In genomic region chr19:9931167-9931607, GRCm38 (mm10) we compare ENCODE assay signal across 7 mouse cellular contexts. TPM values are rescaled to one million over a fixed set of nuclear protein-coding genes. Genes with fewer than 3 reads are reported as not detected.
DNase-seq lines count a peak whose midpoint lies in the region; ATAC-seq lines count a peak whose summit lies in the region.
"Not testable (repeated sequence)": the region's sequence is repeated elsewhere in the genome, so short reads cannot be mapped to it uniquely, and the experiment has no call there.

No protein-coding gene starts in this region.

- peak; percentile 56 for DNase-seq in A20 (ENCODE audit: low read depth, low spot score)
- peak; percentile 53 for DNase-seq in layer of hippocampus, adult 9-11 months
- peak; percentile 41 to 49 for DNase-seq in lung, postnatal 4 days

- peak overlapping the region; percentile 47 for H3K27ac ChIP-seq in brown adipose tissue, adult 24 weeks (replicated peaks; ENCODE audit: low read depth, low read length)
- H3K27ac ChIP-seq in heart, embryonic 15.5 days, result peak overlapping the region; percentile 34; the same call in 1 of the 2 replicates
- peak overlapping the region; percentile 15; the same call in 1 of the 2 replicates for H3K27ac ChIP-seq in liver, embryonic 16.5 days (ENCODE audit: low read length)

- H3K27me3 ChIP-seq in heart, embryonic 15.5 days; liver, embryonic 16.5 days (ENCODE audit: control insufficient read depth, insufficient read depth, low read depth, low read length): not testable (repeated sequence)

- not testable (repeated sequence) for H3K4me2 ChIP-seq in heart, embryonic 15.5 days; liver, embryonic 16.5 days (ENCODE audit: low read depth, low read length)

- not testable (repeated sequence) for H3K9ac ChIP-seq in heart, embryonic 15.5 days; liver, embryonic 16.5 days (ENCODE audit: low read depth, low read length)

- H3K36me3 ChIP-seq in heart, embryonic 15.5 days; liver, embryonic 16.5 days (ENCODE audit: control insufficient read depth, insufficient read depth): not testable (repeated sequence)

- ATAC-seq in heart, embryonic 15.5 days (replicated peaks; ENCODE audit: insufficient number of reproducible peaks, insufficient read depth, low FRiP score, low read depth), result peak; percentile 43; the same call in 1 of the 2 replicates
- peak; percentile 76 for ATAC-seq in liver, embryonic 16.5 days (ENCODE audit: low read depth)
- ATAC-seq in neutrophil, adult 5-6 weeks (ENCODE audit: extremely low read depth, insufficient number of reproducible peaks, low FRiP score, poor library complexity, severe bottlenecking), result peak; percentile 93

- not testable (repeated sequence) for H3K9me3 ChIP-seq in heart, embryonic 15.5 days (replicated peaks); liver, embryonic 16.5 days (replicated peaks; ENCODE audit: control insufficient read depth, low read length)

- 39% methylated on average over 2 of the region's 2 CpGs for WGBS in heart, embryonic 15.5 days
- WGBS in liver, embryonic 16.5 days (ENCODE audit: insufficient replicate concordance), result 28% methylated on average over 2 of the region's 2 CpGs

- not testable (repeated sequence) for H3K4me1 ChIP-seq in brown adipose tissue, adult 24 weeks (ENCODE audit: control insufficient read depth, insufficient read depth, insufficient read length, low read length); heart, embryonic 15.5 days (replicated peaks); liver, embryonic 16.5 days (ENCODE audit: control insufficient read depth, low read depth, low read length)

- not testable (repeated sequence) for H3K4me3 ChIP-seq in brown adipose tissue, adult 24 weeks (ENCODE audit: insufficient read depth, low read depth, low read length); heart, embryonic 15.5 days; liver, embryonic 16.5 days (ENCODE audit: low read depth, low read length)

RNA-seq across cellular contexts. Expression of gene Incenp, which starts 31.8 kb away (rescaled TPM):
- 2.5 and 7.4 TPM in 2 replicates for polyA plus RNA-seq in brown adipose tissue, adult 24 weeks (2012; ENCODE audit: insufficient read depth, insufficient read length, missing spikeins)
- polyA plus RNA-seq in heart, embryonic 15.5 days (2015; fragmentation: Nextera tagmentation; extraction: Ambion mirVana), result 56.9 and 72.6 TPM in 2 replicates
- polyA plus RNA-seq in liver, embryonic 16.5 days (2015; fragmentation: Nextera tagmentation; extraction: Ambion mirVana), result 76.2 and 79.7 TPM in 2 replicates
- 15.4 and 20.4 TPM in 2 replicates for total RNA-seq in neutrophil, adult 5-6 weeks (2017)

RNA-seq across cellular contexts. Expression of gene Fth1, which starts 49.2 kb away (rescaled TPM):
- polyA plus RNA-seq in brown adipose tissue, adult 24 weeks (2012; ENCODE audit: insufficient read depth, insufficient read length, missing spikeins), result 4,010 and 5,287 TPM in 2 replicates
- polyA plus RNA-seq in heart, embryonic 15.5 days (2015; fragmentation: Nextera tagmentation; extraction: Ambion mirVana), result 1,879 and 1,985 TPM in 2 replicates
- 3,514 and 3,691 TPM in 2 replicates for polyA plus RNA-seq in liver, embryonic 16.5 days (2015; fragmentation: Nextera tagmentation; extraction: Ambion mirVana)
- 1,498 and 1,634 TPM in 2 replicates for total RNA-seq in neutrophil, adult 5-6 weeks (2017)

Comparison
In these comparisons a context has a peak if more than half of its experiments do, and no peak if none do; other contexts are left out.
1. ATAC-seq: peak in every context shown above with its lines; median percentile 93 in neutrophil, adult 5-6 weeks; 76 in liver, embryonic 16.5 days; 43 in heart, embryonic 15.5 days.